Mouse (Mus musculus): Measurements from ENCODE around the gene Nlgn2. TPM values are rescaled to one million over a fixed set of nuclear protein-coding genes. Genes with fewer than 3 reads are reported as not detected.
A peak's percentile ranks its signal among the peaks of the same experiment; 100 is the strongest.

Nlgn2 gene
- polyA plus RNA-seq, 1 experiment from 2014 or later = 3.5 TPM

DNA sequence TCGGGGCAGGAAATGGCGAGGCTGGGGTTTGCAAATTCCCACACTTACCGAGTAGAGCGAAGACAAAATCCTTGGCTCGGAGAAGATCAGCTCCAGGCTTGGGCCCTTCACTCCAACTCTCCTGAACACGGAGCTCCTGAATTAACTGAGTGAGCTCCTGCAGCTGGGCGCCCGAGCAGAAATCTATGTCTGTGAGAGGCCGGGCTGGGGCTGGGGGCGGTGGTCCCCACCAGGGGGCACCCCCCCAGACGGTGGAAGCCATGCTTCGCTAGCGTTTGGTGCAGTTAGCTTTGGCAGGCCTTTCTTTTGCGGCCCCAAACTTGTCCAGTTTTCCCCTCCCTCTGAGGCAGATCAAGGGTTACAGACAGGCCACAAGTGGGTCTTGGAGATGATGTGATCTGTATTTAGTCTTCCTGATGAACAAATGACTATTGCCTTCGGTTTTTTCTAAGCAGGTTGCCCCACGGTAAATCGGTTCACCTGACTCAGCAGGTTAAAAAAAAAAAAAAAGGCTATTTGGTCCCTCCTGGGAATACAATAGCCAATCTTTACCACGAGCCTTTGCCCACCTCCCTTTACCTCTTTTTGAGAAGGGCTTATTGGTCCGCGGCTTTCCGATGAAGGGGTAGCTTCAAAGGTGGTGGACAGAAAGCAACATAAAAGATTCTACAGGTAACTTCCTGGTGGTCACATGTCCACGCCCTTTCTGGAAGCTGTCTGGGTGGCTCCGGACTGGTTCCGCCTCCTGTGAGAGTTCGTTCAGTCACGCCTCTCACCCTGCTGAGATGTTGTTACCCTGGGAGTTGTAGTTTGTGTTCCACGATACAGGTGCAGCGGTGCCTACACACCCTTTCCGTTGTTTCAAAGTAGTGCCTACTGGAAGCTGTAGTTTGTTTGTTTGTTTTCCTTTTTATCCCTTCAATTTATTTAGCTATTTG lies 32.3 kb downstream of the Nlgn2 start, which contains the start of gene Tmem102:
Gene Tmem102, minus strand, starts transcription at position 653 of the 938 bp plus-strand sequence.
- WGBS = 6% methylated on average over 29 of the region's 29 CpGs

DNA sequence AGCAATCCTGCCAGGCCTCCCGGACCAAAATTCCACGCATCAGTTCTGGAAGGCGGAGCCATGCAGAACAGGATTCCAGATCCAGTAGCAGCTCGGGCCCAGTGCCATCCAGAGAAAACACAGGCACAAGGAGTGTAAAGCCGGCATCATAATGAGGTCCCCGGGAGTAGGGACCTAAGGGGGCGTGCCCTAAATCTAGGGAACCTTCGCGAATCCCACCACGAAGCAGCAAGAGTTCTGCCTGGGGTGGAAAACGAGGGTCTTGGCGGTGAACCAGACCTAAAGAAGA lies 33.0 kb downstream of the Nlgn2 start:
- Histone ChIP-seq H3K4me1 (peaks cover 54% of the 10 kb centered on the region), H3K4me3 (peak overlapping the region; percentile 62), H3K27ac (no peak overlapping the region), H3K36me3 (no peaks in the 10 kb centered on the region), H3K27me3 (ENCODE audit: low read depth, poor library complexity, severe bottlenecking) (peaks cover 86% of the 10 kb centered on the region), H3K9me3 (replicated peaks) (no peaks in the 10 kb centered on the region)
- 5% methylated on average over 12 of the region's 12 CpGs for WGBS
- peak; percentile 43 for DNase-seq (ENCODE audit: low spot score)

More for the DNA sequence above, 32.3 kb downstream of the Nlgn2 start, which contains the start of gene Tmem102:
- no peak for DNase-seq (ENCODE audit: low spot score)
- Histone ChIP-seq H3K27me3 (ENCODE audit: low read depth, poor library complexity, severe bottlenecking) (peaks cover 79% of the 10 kb centered on the region), H3K4me1 (peaks cover 48% of the 10 kb centered on the region), H3K4me3 (peak within 1 kb of the TSS; percentile 62), H3K36me3 (no peaks in the 10 kb centered on the region), H3K27ac (no peak within 1 kb of the TSS), H3K9me3 (replicated peaks) (no peaks in the 10 kb centered on the region)

DNA sequence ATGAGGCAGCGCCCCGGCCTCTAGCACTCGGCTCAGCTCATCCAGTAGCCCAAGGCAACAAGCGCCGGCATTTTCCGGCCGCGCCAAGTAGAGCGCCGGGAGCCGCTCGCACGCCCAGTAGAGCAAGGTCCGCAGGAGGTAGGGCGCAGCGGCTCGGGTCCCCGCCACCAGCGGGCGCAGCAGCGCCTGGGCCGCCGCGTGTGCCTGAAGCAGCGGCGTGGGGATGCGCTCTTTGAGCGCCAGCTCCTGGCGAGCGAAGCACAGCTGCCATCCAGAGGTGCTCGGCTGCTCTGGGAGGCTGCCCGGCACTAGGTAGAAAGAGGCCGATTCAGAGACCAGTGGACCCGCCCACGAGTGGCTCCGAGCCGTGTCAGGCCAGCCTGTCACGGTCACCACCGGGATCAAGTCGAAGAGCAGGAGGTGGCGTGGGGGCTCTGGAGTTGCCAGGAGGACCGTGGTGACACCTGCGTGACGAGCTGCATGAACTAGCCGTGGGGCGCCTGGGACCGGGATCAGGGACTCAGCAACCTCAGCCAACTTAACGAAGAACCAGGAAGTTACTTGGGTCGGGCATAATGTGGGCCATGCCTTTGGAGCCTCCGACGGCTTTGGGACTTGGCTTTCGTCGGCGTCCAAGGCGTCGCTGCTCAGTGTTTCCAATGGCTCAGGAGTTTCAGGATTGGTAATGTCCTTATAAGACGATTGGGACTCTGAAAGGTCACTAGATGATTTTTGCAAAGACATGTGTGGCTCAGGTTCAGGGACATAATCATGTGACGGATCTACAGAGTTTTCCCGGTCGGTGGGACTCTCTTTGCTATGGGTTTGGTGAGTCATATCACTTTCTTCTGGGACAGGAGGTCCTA lies 33.6 kb downstream of the Nlgn2 start:
- Histone ChIP-seq H3K4me1 (peaks cover 60% of the 10 kb centered on the region), H3K27ac (peak overlapping the region; percentile 57), H3K9me3 (replicated peaks) (no peaks in the 10 kb centered on the region), H3K36me3 (no peaks in the 10 kb centered on the region), H3K27me3 (ENCODE audit: low read depth, poor library complexity, severe bottlenecking) (peaks cover 91% of the 10 kb centered on the region), H3K4me3 (peak overlapping the region; percentile 62)
- WGBS = 1% methylated on average over 60 of the region's 60 CpGs
- DNase-seq (ENCODE audit: low spot score) = peak; percentile 78

DNA sequence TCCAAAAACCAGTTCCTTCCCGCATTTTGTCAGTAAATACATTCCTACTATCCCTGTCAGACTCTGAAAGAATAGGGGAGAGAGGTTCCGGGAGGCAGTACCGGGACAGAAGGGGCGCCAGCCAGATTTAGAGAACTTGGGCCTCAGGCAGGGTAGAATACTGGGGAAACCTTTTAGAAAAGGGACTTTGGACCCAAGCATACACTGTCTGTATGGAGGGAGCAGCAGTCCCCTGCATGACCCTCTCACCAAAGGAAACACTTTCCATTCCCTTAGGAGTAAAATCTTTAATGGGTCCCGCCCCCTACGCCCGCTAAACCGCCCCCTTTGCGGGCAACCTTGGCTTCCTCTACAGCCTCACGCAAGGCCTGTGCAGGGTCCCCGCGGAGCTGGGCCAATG lies 34.3 kb downstream of the Nlgn2 start:
- no peak for DNase-seq (ENCODE audit: low spot score)
- WGBS = 3% methylated on average over 12 of the region's 12 CpGs
- Histone ChIP-seq H3K27ac (peak overlapping the region; percentile 57), H3K27me3 (ENCODE audit: low read depth, poor library complexity, severe bottlenecking) (peaks cover 98% of the 10 kb centered on the region), H3K4me1 (peaks cover 62% of the 10 kb centered on the region), H3K4me3 (peak overlapping the region; percentile 62), H3K9me3 (replicated peaks) (no peaks in the 10 kb centered on the region), H3K36me3 (no peaks in the 10 kb centered on the region)

DNA sequence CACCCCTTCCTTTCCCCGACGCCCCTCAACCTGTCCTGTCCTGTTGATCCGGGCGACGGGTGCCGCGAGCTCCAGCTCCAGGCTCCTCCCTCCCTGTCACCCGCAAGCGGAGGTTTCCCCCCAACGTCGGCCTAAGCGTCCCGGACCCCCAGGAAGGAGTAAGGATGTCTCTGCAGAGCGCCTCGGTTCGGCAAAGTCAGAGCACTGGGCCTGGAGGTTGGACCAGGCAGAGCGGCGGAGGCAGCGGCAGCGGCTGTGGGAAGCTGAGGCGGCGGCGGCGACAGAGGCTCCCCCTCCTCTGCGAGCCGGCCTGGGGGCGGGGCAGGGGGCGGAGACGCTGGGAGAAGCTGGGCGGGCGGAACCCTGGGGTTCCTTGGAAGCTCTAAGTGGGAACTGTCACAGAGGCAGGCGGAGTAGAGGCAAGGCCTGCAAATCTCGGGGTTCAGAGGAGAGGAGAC lies 34.9 kb downstream of the Nlgn2 start:
- H3K36me3 ChIP-seq = no peaks in the 10 kb centered on the region
- peaks cover 62% of the 10 kb centered on the region for H3K4me1 ChIP-seq
- under 1% methylated on average over 33 of the region's 33 CpGs for WGBS
- no peaks in the 10 kb centered on the region for H3K9me3 ChIP-seq (replicated peaks)
- DNase-seq (ENCODE audit: low spot score) = peak; percentile 86
- H3K27ac ChIP-seq = peak overlapping the region; percentile 66
- peaks cover 100% of the 10 kb centered on the region for H3K27me3 ChIP-seq (ENCODE audit: low read depth, poor library complexity, severe bottlenecking)
- H3K4me3 ChIP-seq = peak overlapping the region; percentile 62

DNA sequence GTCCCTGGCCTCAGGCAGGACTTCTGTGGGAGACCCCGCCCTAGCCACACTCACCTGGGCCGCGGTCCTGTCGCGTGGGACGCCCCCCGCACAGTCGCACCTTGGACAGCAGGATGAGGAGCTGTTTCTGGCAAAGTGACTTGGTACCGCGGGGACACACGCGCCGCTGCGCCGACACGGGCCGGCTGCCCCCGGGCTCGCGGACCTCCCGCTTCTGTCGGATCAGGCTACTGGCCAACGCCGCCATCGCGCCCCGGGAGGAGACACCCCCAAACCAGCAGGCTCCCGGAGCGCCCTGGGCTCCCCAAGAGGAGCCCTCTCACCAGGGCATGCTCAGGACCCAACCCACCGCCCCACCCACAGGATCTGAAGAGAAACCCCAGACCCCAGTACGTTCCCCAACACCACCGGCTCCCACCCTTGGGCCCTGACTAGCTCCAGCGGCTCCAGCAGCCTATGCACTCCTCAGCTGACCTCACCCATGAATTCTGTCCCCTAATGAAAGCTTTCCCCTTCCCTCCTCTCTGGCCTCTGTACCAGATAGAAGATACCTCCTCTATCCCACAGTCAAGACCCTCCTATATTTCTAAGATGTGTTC lies 36.1 kb downstream of the Nlgn2 start, which contains the start of gene Fgf11:
Gene Fgf11, minus strand, starts transcription at position 479 of the 599 bp plus-strand sequence.
- Histone ChIP-seq H3K27ac (peak within 1 kb of the TSS; percentile 83), H3K36me3 (no peaks in the 10 kb centered on the region), H3K9me3 (replicated peaks) (no peaks in the 10 kb centered on the region), H3K27me3 (ENCODE audit: low read depth, poor library complexity, severe bottlenecking) (peaks cover 100% of the 10 kb centered on the region), H3K4me3 (peak within 1 kb of the TSS; percentile 62), H3K4me1 (peaks cover 62% of the 10 kb centered on the region)
- peak; percentile 50 for DNase-seq (ENCODE audit: low spot score)
- 2% methylated on average over 33 of the region's 33 CpGs for WGBS

DNA sequence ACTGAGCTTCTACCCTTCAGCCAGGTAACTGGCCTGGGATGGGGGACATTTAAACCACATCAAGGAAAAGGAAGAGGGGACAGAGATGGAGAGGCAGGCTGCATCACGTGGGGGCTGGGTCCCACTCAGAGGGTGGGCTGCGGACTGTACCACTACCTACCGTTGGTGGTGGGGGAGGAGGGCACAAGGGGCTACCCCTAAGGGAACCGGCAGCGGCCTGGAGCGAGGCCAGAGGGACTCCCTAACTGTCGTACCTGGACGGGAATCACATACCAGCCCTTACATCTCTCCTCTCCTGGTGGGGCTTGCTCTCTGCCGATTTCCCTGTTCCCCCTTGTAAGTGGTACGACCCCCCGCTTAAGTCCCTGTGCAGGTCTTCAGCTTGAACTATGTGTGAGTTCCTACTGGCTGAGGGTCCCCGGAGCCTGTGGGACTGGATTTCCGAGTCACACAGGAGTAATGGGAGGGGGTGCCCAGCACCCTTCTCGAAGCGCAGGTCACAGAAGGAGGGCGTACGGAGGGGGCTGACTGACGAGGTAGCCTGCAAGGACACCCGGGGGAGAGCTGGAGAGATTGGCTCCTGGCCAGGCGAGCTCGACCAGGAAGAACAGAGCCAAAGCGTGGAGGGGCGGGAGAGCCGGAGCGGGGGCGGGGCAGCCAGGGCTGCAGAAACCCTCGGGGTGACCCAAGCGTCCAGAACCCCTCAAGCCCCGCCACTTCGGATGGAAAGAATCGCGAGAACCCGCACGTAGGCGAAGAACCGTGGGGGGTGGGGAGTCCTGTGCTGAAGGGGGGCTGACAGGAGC lies 37.0 kb downstream of the Nlgn2 start:
- no peaks in the 10 kb centered on the region for H3K36me3 ChIP-seq
- peak; percentile 85 for DNase-seq (ENCODE audit: low spot score)
- peaks cover 70% of the 10 kb centered on the region for H3K4me1 ChIP-seq
- peaks cover 100% of the 10 kb centered on the region for H3K27me3 ChIP-seq (ENCODE audit: low read depth, poor library complexity, severe bottlenecking)
- WGBS = under 1% methylated on average over 36 of the region's 36 CpGs
- no peaks in the 10 kb centered on the region for H3K9me3 ChIP-seq (replicated peaks)
- H3K27ac ChIP-seq = peak overlapping the region; percentile 83
- H3K4me3 ChIP-seq = peak overlapping the region; percentile 62

DNA sequence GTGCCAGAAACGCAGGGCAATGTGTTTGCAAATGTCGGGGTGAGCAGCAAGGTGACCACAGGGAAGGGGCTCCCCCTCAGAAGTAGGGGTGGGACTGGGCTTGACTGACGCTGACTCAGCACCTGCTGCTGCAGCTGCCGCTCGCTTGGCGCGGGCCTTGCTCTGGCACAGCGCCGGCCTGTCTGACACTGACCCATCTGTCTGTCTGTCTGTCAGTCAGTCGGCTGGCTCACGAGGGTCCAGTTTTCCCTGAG lies 37.5 kb downstream of the Nlgn2 start:
- DNase-seq (ENCODE audit: low spot score) = no peak
- no peaks in the 10 kb centered on the region for H3K36me3 ChIP-seq
- H3K27ac ChIP-seq = peak overlapping the region; percentile 83
- H3K9me3 ChIP-seq (replicated peaks) = no peaks in the 10 kb centered on the region
- peak overlapping the region; percentile 62 for H3K4me3 ChIP-seq
- peaks cover 100% of the 10 kb centered on the region for H3K27me3 ChIP-seq (ENCODE audit: low read depth, poor library complexity, severe bottlenecking)
- WGBS = 2% methylated on average over 11 of the region's 11 CpGs
- peaks cover 73% of the 10 kb centered on the region for H3K4me1 ChIP-seq

DNA sequence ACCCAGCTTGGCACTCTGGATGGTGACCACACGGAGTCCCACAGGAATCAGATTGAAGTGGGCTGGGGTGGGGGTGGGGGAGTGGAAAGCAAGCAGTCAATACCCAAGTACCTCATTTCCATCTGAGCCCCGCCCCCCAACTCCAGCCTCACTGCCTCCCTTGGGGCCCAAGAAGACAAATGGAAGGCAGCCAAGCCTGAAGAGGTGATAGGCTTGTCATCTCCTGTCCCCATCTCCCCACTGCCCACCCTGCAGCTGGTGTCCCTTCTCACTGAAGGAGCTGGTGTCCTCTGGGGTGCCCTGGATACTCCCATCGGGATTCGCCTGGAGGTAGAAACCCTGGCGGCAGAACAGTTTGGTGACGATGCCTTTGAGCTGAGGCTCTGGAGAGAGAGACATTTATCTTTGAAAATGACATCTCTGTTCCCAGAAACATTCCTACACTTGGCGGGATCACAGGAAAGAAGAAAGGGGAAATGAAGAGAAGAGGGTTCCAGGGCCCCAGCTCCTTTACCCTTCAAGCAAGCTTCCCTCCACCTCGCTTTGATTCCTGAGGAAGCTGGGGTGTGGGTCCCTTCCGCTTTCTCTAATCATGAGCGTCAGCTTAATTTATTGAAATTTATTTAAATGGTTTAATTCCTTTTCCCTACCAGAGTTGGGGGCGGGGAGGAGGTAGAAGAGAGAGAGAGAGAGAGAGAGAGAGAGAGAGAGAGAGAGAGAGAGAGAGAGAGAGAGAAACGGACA lies 38.0 kb downstream of the Nlgn2 start:
- peak overlapping the region; percentile 62 for H3K4me3 ChIP-seq
- peaks cover 68% of the 10 kb centered on the region for H3K4me1 ChIP-seq
- H3K27me3 ChIP-seq (ENCODE audit: low read depth, poor library complexity, severe bottlenecking) = peaks cover 100% of the 10 kb centered on the region
- no peaks in the 10 kb centered on the region for H3K9me3 ChIP-seq (replicated peaks)
- WGBS = 24% methylated on average over 12 of the region's 12 CpGs
- H3K36me3 ChIP-seq = no peaks in the 10 kb centered on the region
- H3K27ac ChIP-seq = no peak overlapping the region; the same call in 1 of the 2 replicates
- no peak for DNase-seq (ENCODE audit: low spot score)

DNA sequence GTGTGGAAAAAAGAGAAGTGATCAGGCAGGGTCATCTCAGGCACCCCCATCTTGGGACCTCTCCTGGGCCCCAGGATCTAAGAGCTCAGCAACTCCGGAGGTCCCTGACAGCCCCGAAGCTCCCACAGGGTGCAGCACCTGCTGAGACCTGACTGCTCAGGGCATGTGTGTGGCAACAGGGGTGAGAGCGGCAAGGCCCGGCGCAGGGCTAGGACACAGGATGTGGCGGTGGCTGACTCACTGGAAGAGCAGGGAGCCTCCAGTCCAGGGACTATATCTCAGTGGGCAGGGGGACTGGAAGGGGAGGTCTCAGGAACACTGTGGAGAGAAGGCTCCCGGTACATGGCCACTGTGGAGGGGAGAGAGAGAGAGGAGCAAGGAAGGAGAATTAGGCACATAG lies 39.7 kb downstream of the Nlgn2 start:
- H3K27me3 ChIP-seq (ENCODE audit: low read depth, poor library complexity, severe bottlenecking) = peaks cover 100% of the 10 kb centered on the region
- no peaks in the 10 kb centered on the region for H3K36me3 ChIP-seq
- 78% methylated on average over 7 of the region's 7 CpGs for WGBS
- no peaks in the 10 kb centered on the region for H3K9me3 ChIP-seq (replicated peaks)
- H3K4me3 ChIP-seq = no peak overlapping the region
- DNase-seq (ENCODE audit: low spot score) = no peak
- H3K27ac ChIP-seq = no peak overlapping the region
- peaks cover 51% of the 10 kb centered on the region for H3K4me1 ChIP-seq

DNA sequence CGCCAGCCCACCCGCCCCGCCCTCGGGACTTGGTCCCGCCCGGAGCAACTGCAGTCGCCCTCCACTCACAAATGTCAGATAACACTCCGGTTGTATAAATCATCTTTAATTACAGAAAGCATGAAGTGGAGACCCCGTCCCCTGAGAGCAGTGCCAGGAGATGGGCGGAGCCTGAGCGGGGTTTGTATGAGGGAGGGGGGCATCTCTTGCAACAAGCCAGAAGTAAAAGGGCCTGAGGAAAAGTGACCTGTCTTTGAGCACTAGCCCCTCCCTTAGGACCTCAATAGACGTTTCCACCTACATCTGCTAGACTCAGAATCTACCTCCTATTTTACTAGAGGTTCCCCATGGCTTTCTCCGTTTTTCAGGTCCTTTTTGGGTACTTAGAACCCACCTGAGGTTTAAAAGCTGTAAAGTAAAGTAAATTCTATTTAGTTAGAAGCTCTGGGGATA lies 41.6 kb downstream of the Nlgn2 start:
- Histone ChIP-seq H3K27me3 (ENCODE audit: low read depth, poor library complexity, severe bottlenecking) (peaks cover 88% of the 10 kb centered on the region), H3K36me3 (no peaks in the 10 kb centered on the region), H3K27ac (no peak overlapping the region), H3K4me3 (peak overlapping the region; percentile 59), H3K9me3 (replicated peaks) (no peaks in the 10 kb centered on the region), H3K4me1 (peaks cover 35% of the 10 kb centered on the region)
- WGBS = 2% methylated on average over 13 of the region's 13 CpGs
- DNase-seq (ENCODE audit: low spot score) = no peak

Data from limb, embryonic 10.5 days (tissue).